Mouse (Mus musculus) spleen, adult 2 months (tissue): ENCODE measurements around the gene Ggt1.

Experiments
- CTCF ChIP-seq: fragments of 200-500 bp; IDR thresholded peaks from 2 replicates; pipeline ENCODE4 v1.5.1; 2011; ENCODE audit warnings: mild to moderate bottlenecking, inconsistent platforms; ENCODE audit not compliant: insufficient read depth, insufficient read length, insufficient replicate concordance; ENCODE audit errors: extremely low read depth
- POLR2A ChIP-seq: fragments of 200-500 bp; IDR thresholded peaks from 2 replicates; pipeline ENCODE4 v1.6.1; 2011; ENCODE audit warnings: low read depth, low read length, inconsistent platforms

DNA sequence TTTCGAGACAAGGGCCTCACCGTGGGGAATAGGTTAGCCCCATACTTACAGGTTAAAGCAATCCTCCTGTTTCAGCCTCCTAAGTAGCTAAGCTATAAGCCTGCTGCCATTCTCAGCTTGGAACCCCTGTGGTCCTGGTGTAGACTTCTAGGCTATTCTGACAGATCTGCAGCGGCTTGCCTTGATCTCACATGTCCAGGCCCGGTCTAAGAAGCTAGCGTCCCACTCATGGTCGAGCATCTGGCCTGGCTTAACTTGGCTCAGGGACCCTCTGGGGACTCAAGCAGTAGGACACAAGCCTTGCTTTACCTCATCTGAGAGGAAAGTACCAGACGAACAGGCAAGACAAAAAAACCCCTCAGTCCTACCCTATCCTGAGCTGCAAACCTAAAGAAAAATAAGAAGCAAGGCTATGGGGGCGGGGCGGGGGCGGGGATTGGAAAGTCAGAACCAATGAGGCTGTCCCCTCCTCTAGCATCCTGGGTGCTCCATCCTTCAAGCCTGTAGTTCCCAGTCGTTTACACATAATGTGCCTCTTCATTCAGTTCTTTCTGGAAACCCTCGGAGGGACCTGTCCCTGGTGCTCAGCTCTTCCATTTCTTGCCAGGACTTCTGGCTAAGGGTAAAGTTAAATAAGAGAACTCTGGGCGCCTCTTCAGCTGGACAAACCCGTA lies 73.8 kb downstream of the Ggt1 start:
- TF ChIP-seq POLR2A (no peak), CTCF (no peak)
